Mouse (Mus musculus): Measurements from ENCODE around the gene Dbndd1. TPM values are rescaled to one million over a fixed set of nuclear protein-coding genes. Genes with fewer than 3 reads are reported as not detected.
A peak's percentile ranks its signal among the peaks of the same experiment; 100 is the strongest.
"Not testable (repeated sequence)": the region's sequence is repeated elsewhere in the genome, so short reads cannot be mapped to it uniquely, and the experiment has no call there.

The Dbndd1 gene
- polyA plus RNA-seq, 1 experiment from 2014 or later, result 4.9 TPM

- DNase-seq (ENCODE audit: low spot score), result no peak
- Histone ChIP-seq H3K9me3 (ENCODE audit: control insufficient read depth, low read length) (no peaks in the 10 kb centered on the region), H3K9ac (ENCODE audit: low read length) (peak overlapping the region; percentile 85), H3K4me3 (ENCODE audit: low read depth, low read length) (peak overlapping the region; percentile 90), H3K27ac (ENCODE audit: low read depth) (peak overlapping the region; percentile 94), H3K27me3 (replicated peaks; ENCODE audit: control insufficient read depth, insufficient read depth, low read length) (no peaks in the 10 kb centered on the region), H3K4me2 (ENCODE audit: low read length) (peak overlapping the region; percentile 90), H3K4me1 (replicated peaks; ENCODE audit: control insufficient read depth, insufficient read depth, low read length) (peaks cover 9% of the 10 kb centered on the region), H3K36me3 (ENCODE audit: control insufficient read depth, insufficient read depth, low read length) (peaks cover 31% of the 10 kb centered on the region)
- no peak for ATAC-seq (replicated peaks; ENCODE audit: low FRiP score, low TSS enrichment, low read depth)
- WGBS, result 38% methylated on average over 16 of the region's 16 CpGs
Measured at GRCm38 (mm10) chr8:123478456-123479218, 36.6 kb downstream of the Dbndd1 start.

- peak; percentile 92 for ATAC-seq (replicated peaks; ENCODE audit: low FRiP score, low TSS enrichment, low read depth)
- H3K9ac ChIP-seq (ENCODE audit: low read length), result peak within 1 kb of the TSS; percentile 85
- H3K36me3 ChIP-seq (ENCODE audit: control insufficient read depth, insufficient read depth, low read length), result peaks cover 26% of the 10 kb centered on the region
- H3K27ac ChIP-seq (ENCODE audit: low read depth), result peak within 1 kb of the TSS; percentile 94
- DNase-seq (ENCODE audit: low spot score), result peak; percentile 96
- WGBS, result 1% methylated on average over 58 of the region's 58 CpGs
- peak within 1 kb of the TSS; percentile 90 for H3K4me3 ChIP-seq (ENCODE audit: low read depth, low read length)
- H3K4me1 ChIP-seq (replicated peaks; ENCODE audit: control insufficient read depth, insufficient read depth, low read length), result peaks cover 9% of the 10 kb centered on the region
- H3K9me3 ChIP-seq (ENCODE audit: control insufficient read depth, low read length), result no peaks in the 10 kb centered on the region
- peak within 1 kb of the TSS; percentile 90 for H3K4me2 ChIP-seq (ENCODE audit: low read length)
- H3K27me3 ChIP-seq (replicated peaks; ENCODE audit: control insufficient read depth, insufficient read depth, low read length), result no peaks in the 10 kb centered on the region
Measured at GRCm38 (mm10) chr8:123477737-123478258, 37.5 kb downstream of the Dbndd1 start, which contains the start of gene Afg3l1. Afg3l1 (plus strand) TSS chr8:123477903.

- WGBS, result 8% methylated on average over 34 of the region's 34 CpGs
- DNase-seq (ENCODE audit: low spot score), result peak; percentile 55
- peak overlapping the region; percentile 94 for H3K27ac ChIP-seq (ENCODE audit: low read depth)
Measured at GRCm38 (mm10) chr8:123476911-123477736, 38.1 kb downstream of the Dbndd1 start.

GRCm38 (mm10) chr8:123474549-123474948, 40.7 kb downstream of the Dbndd1 start:
- not testable (repeated sequence) for H3K4me1 ChIP-seq (replicated peaks; ENCODE audit: control insufficient read depth, insufficient read depth, low read length); ATAC-seq (replicated peaks; ENCODE audit: low FRiP score, low TSS enrichment, low read depth); H3K4me3 ChIP-seq (ENCODE audit: low read depth, low read length); H3K4me2 ChIP-seq (ENCODE audit: low read length); DNase-seq (ENCODE audit: low spot score); H3K27me3 ChIP-seq (replicated peaks; ENCODE audit: control insufficient read depth, insufficient read depth, low read length); H3K27ac ChIP-seq (ENCODE audit: low read depth); H3K9me3 ChIP-seq (ENCODE audit: control insufficient read depth, low read length); H3K36me3 ChIP-seq (ENCODE audit: control insufficient read depth, insufficient read depth, low read length); H3K9ac ChIP-seq (ENCODE audit: low read length)
- WGBS, result 63% methylated on average over 5 of the region's 5 CpGs

More at GRCm38 (mm10) chr8:123476911-123477736, 38.1 kb downstream of the Dbndd1 start:
- Histone ChIP-seq H3K4me3 (ENCODE audit: low read depth, low read length) (peak overlapping the region; percentile 90), H3K4me2 (ENCODE audit: low read length) (peak overlapping the region; percentile 86), H3K27me3 (replicated peaks; ENCODE audit: control insufficient read depth, insufficient read depth, low read length) (no peaks in the 10 kb centered on the region), H3K9me3 (ENCODE audit: control insufficient read depth, low read length) (no peaks in the 10 kb centered on the region), H3K36me3 (ENCODE audit: control insufficient read depth, insufficient read depth, low read length) (peaks cover 19% of the 10 kb centered on the region), H3K9ac (ENCODE audit: low read length) (peak overlapping the region; percentile 85), H3K4me1 (replicated peaks; ENCODE audit: control insufficient read depth, insufficient read depth, low read length) (peaks cover 9% of the 10 kb centered on the region)
- peak; percentile 48 for ATAC-seq (replicated peaks; ENCODE audit: low FRiP score, low TSS enrichment, low read depth)

- H3K27ac ChIP-seq (ENCODE audit: low read depth); H3K4me3 ChIP-seq (ENCODE audit: low read depth, low read length); DNase-seq (ENCODE audit: low spot score); H3K36me3 ChIP-seq (ENCODE audit: control insufficient read depth, insufficient read depth, low read length); H3K9me3 ChIP-seq (ENCODE audit: control insufficient read depth, low read length); H3K9ac ChIP-seq (ENCODE audit: low read length); H3K4me1 ChIP-seq (replicated peaks; ENCODE audit: control insufficient read depth, insufficient read depth, low read length); H3K27me3 ChIP-seq (replicated peaks; ENCODE audit: control insufficient read depth, insufficient read depth, low read length); H3K4me2 ChIP-seq (ENCODE audit: low read length); ATAC-seq (replicated peaks; ENCODE audit: low FRiP score, low TSS enrichment, low read depth): not testable (repeated sequence)
- 53% methylated on average over 6 of the region's 6 CpGs for WGBS
Measured at GRCm38 (mm10) chr8:123472991-123473390, 42.3 kb downstream of the Dbndd1 start.

- Histone ChIP-seq H3K4me1 (replicated peaks; ENCODE audit: control insufficient read depth, insufficient read depth, low read length) (no peaks in the 10 kb centered on the region), H3K4me2 (ENCODE audit: low read length) (no peak overlapping the region), H3K9ac (ENCODE audit: low read length) (no peak overlapping the region), H3K27ac (ENCODE audit: low read depth) (no peak overlapping the region), H3K9me3 (ENCODE audit: control insufficient read depth, low read length) (no peaks in the 10 kb centered on the region), H3K27me3 (replicated peaks; ENCODE audit: control insufficient read depth, insufficient read depth, low read length) (no peaks in the 10 kb centered on the region), H3K36me3 (ENCODE audit: control insufficient read depth, insufficient read depth, low read length) (peaks cover 4% of the 10 kb centered on the region; the same call in 1 of the 2 replicates), H3K4me3 (ENCODE audit: low read depth, low read length) (no peak overlapping the region)
- no peak for DNase-seq (ENCODE audit: low spot score)
- no peak for ATAC-seq (replicated peaks; ENCODE audit: low FRiP score, low TSS enrichment, low read depth)
- WGBS, result 68% methylated on average over 3 of the region's 3 CpGs
Measured at GRCm38 (mm10) chr8:123467476-123467875, 47.8 kb downstream of the Dbndd1 start.

GRCm38 (mm10) chr8:123463651-123464050, 51.6 kb downstream of the Dbndd1 start:
- 85% methylated on average over 4 of the region's 4 CpGs for WGBS
- H3K27ac ChIP-seq (ENCODE audit: low read depth), result no peak overlapping the region
- no peaks in the 10 kb centered on the region for H3K4me1 ChIP-seq (replicated peaks; ENCODE audit: control insufficient read depth, insufficient read depth, low read length)
- no peaks in the 10 kb centered on the region for H3K9me3 ChIP-seq (ENCODE audit: control insufficient read depth, low read length)
- H3K36me3 ChIP-seq (ENCODE audit: control insufficient read depth, insufficient read depth, low read length), result peaks cover 29% of the 10 kb centered on the region
- H3K4me3 ChIP-seq (ENCODE audit: low read depth, low read length), result no peak overlapping the region
- H3K27me3 ChIP-seq (replicated peaks; ENCODE audit: control insufficient read depth, insufficient read depth, low read length), result no peaks in the 10 kb centered on the region
- no peak for ATAC-seq (replicated peaks; ENCODE audit: low FRiP score, low TSS enrichment, low read depth)
- H3K9ac ChIP-seq (ENCODE audit: low read length), result no peak overlapping the region
- no peak overlapping the region for H3K4me2 ChIP-seq (ENCODE audit: low read length)
- no peak for DNase-seq (ENCODE audit: low spot score)
